Mouse (Mus musculus) stomach, postnatal 0 days (tissue): ENCODE data around the gene Mtg2. TPM values are rescaled to one million over a fixed set of nuclear protein-coding genes. Genes with fewer than 3 reads are reported as not detected.

Source experiments
- ATAC-seq: fragments of 200-750 bp; cut with Nextera tagmentation; 2 replicates; pipeline ENCODE4 v1.8.0; 2017; ENCODE audit not compliant: low FRiP score, low TSS enrichment
- DNase-seq: peaks from one replicate; pipeline ENCODE4 v3.0.0-alpha.2; 2016; ENCODE audit warnings: low spot score
- H3K27ac ChIP-seq: fragments of 300-500 bp; sonication (generic); replicated peaks from 2 replicates; pipeline ENCODE4 v1.5.1; 2014; ENCODE audit warnings: mild to moderate bottlenecking, control low read depth
- H3K27me3 ChIP-seq: fragments of 300-500 bp; sonication (generic); 2 replicates; pipeline ENCODE4 v1.6.1; 2014; ENCODE audit warnings: low read length; ENCODE audit not compliant: control insufficient read depth, insufficient read depth
- H3K36me3 ChIP-seq: fragments of 300-500 bp; sonication (generic); 2 replicates; pipeline ENCODE4 v1.6.1; 2014; ENCODE audit warnings: low read length, mixed read lengths; ENCODE audit not compliant: control insufficient read depth, insufficient read depth
- H3K4me1 ChIP-seq: fragments of 300-500 bp; sonication (generic); replicated peaks from 2 replicates; pipeline ENCODE4 v1.6.1; 2014; ENCODE audit warnings: antibody characterized with exemption; ENCODE audit not compliant: control insufficient read depth, insufficient read depth
- H3K4me2 ChIP-seq: fragments of 300-500 bp; sonication (generic); replicated peaks from 2 replicates; pipeline ENCODE4 v1.6.1; 2014; ENCODE audit warnings: low read depth, mild to moderate bottlenecking, control low read depth, moderate library complexity
- H3K4me3 ChIP-seq: fragments of 300-500 bp; sonication (generic); 2 replicates; pipeline ENCODE4 v1.5.1; 2014; ENCODE audit warnings: low read depth, low read length, control low read depth
- H3K9ac ChIP-seq: fragments of 300-500 bp; sonication (generic); 2 replicates; pipeline ENCODE4 v1.6.1; 2014; ENCODE audit warnings: mild to moderate bottlenecking, low read length, control low read depth, mixed read lengths
- H3K9me3 ChIP-seq: fragments of 300-500 bp; sonication (generic); 2 replicates; pipeline ENCODE4 v1.6.1; 2016; ENCODE audit warnings: low read length; ENCODE audit not compliant: control insufficient read depth
- CTCF ChIP-seq: IDR thresholded peaks from 2 replicates; pipeline ENCODE4 v1.5.1; 2016; ENCODE audit warnings: antibody characterized with exemption, low read depth, mild to moderate bottlenecking, moderate library complexity
- EP300 ChIP-seq: optimal IDR thresholded peaks from 2 replicates; pipeline ENCODE3; 2016; ENCODE audit warnings: antibody characterized with exemption
- WGBS: fragments of 180-500 bp; shearing (Covaris S2); extraction: QIAGEN DNeasy Blood & Tissue Kit; methylation state at CpG from one replicate; pipeline ENCODE4 v1.1.7; 2014; 5-methylcytosine and 5-hydroxymethylcytosine counted together
- polyA plus RNA-seq: library from polyadenylated mRNA; unstranded; fragments of >200 nt; fragmentation: Nextera tagmentation; extraction: Ambion mirVana; gene quantifications from 2 replicates; pipeline ENCODE4 v1.2.1, GENCODE M21; 2015

Mtg2 gene
- polyA plus RNA-seq, 1 experiment from 2014 or later, result 14.0 TPM

- Histone ChIP-seq H3K4me3 (no peak overlapping the region), H3K9ac (no peak overlapping the region), H3K4me2 (no peak overlapping the region), H3K27ac (no peak overlapping the region), H3K9me3 (no peaks in the 10 kb centered on the region), H3K27me3 (no peaks in the 10 kb centered on the region), H3K36me3 (peaks cover 19% of the 10 kb centered on the region; the same call in 1 of the 2 replicates), H3K4me1 (no peaks in the 10 kb centered on the region)
- ATAC-seq (no peak), DNase-seq (no peak)
- 89% methylated on average over 11 of the region's 11 CpGs for WGBS
- TF ChIP-seq CTCF, result no peak
- TF ChIP-seq EP300, result no peak
These were observed 6.9 kb upstream of the Mtg2 start for GRCm38 (mm10) chr2:180063338-180064131.

GRCm38 (mm10) chr2:180069770-180070480 is 463 bp upstream of the Mtg2 start:
- TF ChIP-seq CTCF (no peak), EP300 (no peak)
- 29% methylated on average over 20 of the region's 20 CpGs for WGBS
- no peaks in the 10 kb centered on the region for H3K4me1 ChIP-seq

GRCm38 (mm10) chr2:180071671-180072070 is 1.3 kb downstream of the Mtg2 start:
- Histone ChIP-seq H3K27me3 (no peaks in the 10 kb centered on the region), H3K27ac (no peak overlapping the region), H3K36me3 (peaks cover 5% of the 10 kb centered on the region), H3K4me1 (no peaks in the 10 kb centered on the region), H3K4me3 (no peak overlapping the region), H3K4me2 (no peak overlapping the region), H3K9ac (no peak overlapping the region), H3K9me3 (no peaks in the 10 kb centered on the region)
- no peak for DNase-seq
- ATAC-seq, result no peak
- no peak for TF ChIP-seq CTCF
- TF ChIP-seq EP300, result no peak
- WGBS, result 81% methylated on average over 2 of the region's 2 CpGs

More at GRCm38 (mm10) chr2:180069770-180070480, 463 bp upstream of the Mtg2 start:
- DNase-seq, result no peak
- H3K9me3 ChIP-seq, result no peaks in the 10 kb centered on the region
- peaks cover 5% of the 10 kb centered on the region for H3K36me3 ChIP-seq
- H3K4me2 ChIP-seq, result peak overlapping the region; percentile 83
- peak overlapping the region; percentile 75 for H3K9ac ChIP-seq
- no peaks in the 10 kb centered on the region for H3K27me3 ChIP-seq
- peak overlapping the region; percentile 67 for H3K4me3 ChIP-seq
- peak; percentile 70 for ATAC-seq
- peak overlapping the region; percentile 82 for H3K27ac ChIP-seq

GRCm38 (mm10) chr2:180072886-180073285 is 2.5 kb downstream of the Mtg2 start:
- ATAC-seq, result no peak

GRCm38 (mm10) chr2:180077622-180078021 is 7.2 kb downstream of the Mtg2 start:
- Histone ChIP-seq H3K4me3 (no peak overlapping the region), H3K27me3 (no peaks in the 10 kb centered on the region), H3K27ac (no peak overlapping the region), H3K4me2 (no peak overlapping the region), H3K36me3 (0 out of 2 replicates have a peak, but pooled peaks cover 2% of the 10 kb centered on the region), H3K9me3 (no peaks in the 10 kb centered on the region), H3K4me1 (no peaks in the 10 kb centered on the region), H3K9ac (no peak overlapping the region)
- TF ChIP-seq CTCF (no peak), EP300 (no peak)
- 73% methylated on average over 3 of the region's 3 CpGs for WGBS
- no peak for ATAC-seq
- no peak for DNase-seq

More at GRCm38 (mm10) chr2:180072886-180073285, 2.5 kb downstream of the Mtg2 start:
- no peaks in the 10 kb centered on the region for H3K27me3 ChIP-seq
- no peak for DNase-seq
- no peaks in the 10 kb centered on the region; the same call in none of the 2 replicates for H3K36me3 ChIP-seq
- no peak overlapping the region for H3K4me3 ChIP-seq
- WGBS, result 88% methylated on average over 7 of the region's 7 CpGs
- H3K9ac ChIP-seq, result no peak overlapping the region
- no peak overlapping the region for H3K4me2 ChIP-seq
- H3K27ac ChIP-seq, result no peak overlapping the region
- TF ChIP-seq CTCF (no peak), EP300 (no peak)
- no peaks in the 10 kb centered on the region for H3K4me1 ChIP-seq
- no peaks in the 10 kb centered on the region for H3K9me3 ChIP-seq

- Histone ChIP-seq H3K36me3 (peaks cover 6% of the 10 kb centered on the region; the same call in 1 of the 2 replicates), H3K4me1 (no peaks in the 10 kb centered on the region), H3K4me3 (no peak overlapping the region), H3K27ac (no peak overlapping the region), H3K9ac (no peak overlapping the region), H3K4me2 (no peak overlapping the region), H3K27me3 (no peaks in the 10 kb centered on the region), H3K9me3 (no peaks in the 10 kb centered on the region)
- WGBS, result 56% methylated on average over 8 of the region's 8 CpGs
- no peak for TF ChIP-seq EP300
- TF ChIP-seq CTCF, result no peak
- ATAC-seq, result no peak
- no peak for DNase-seq
These were observed 10.3 kb downstream of the Mtg2 start for GRCm38 (mm10) chr2:180080680-180081079.
